Mouse (Mus musculus) hindbrain, embryonic 16.5 days (tissue): ENCODE measurements around the gene Rimkla. TPM values are rescaled to one million over a fixed set of nuclear protein-coding genes. Genes with fewer than 3 reads are reported as not detected.

ENCODE experiments used
- polyA plus RNA-seq: library from polyadenylated mRNA; unstranded; fragments of >200 nt; fragmentation: Nextera tagmentation; extraction: Ambion mirVana; gene quantifications from 2 replicates; pipeline ENCODE4 v1.2.1, GENCODE M21; 2015

The Rimkla gene
- polyA plus RNA-seq, 1 experiment from 2014 or later, result 28.2 TPM

Other genes with a start within 250 kb of the Rimkla start
- 0.81 and 1.1 TPM in 2 replicates for gene Cldn19, start 237.2 kb downstream of the Rimkla start, polyA plus RNA-seq
- 710 and 718 TPM in 2 replicates for gene Ybx1, start 198.0 kb downstream of the Rimkla start, polyA plus RNA-seq
- 42.4 and 43.4 TPM in 2 replicates for gene Ppih, start 172.1 kb downstream of the Rimkla start, polyA plus RNA-seq
- 18.8 and 20.0 TPM in 2 replicates for gene Ccdc30, start 77.1 kb downstream of the Rimkla start, polyA plus RNA-seq
- 22.2 and 27.3 TPM in 2 replicates for gene Ppcs, start 70.2 kb downstream of the Rimkla start, polyA plus RNA-seq
- gene Zmynd12, start 69.8 kb downstream of the Rimkla start, polyA plus RNA-seq, result 0.63 and 0.89 TPM in 2 replicates
- 25.7 and 32.6 TPM in 2 replicates for gene Foxj3, start 44.4 kb upstream of the Rimkla start, polyA plus RNA-seq
- 9.3 and 11.4 TPM in 2 replicates for gene Frg2f1, start 46.9 kb upstream of the Rimkla start, polyA plus RNA-seq
- not detected in 2 replicates for gene Guca2a, start 145.1 kb upstream of the Rimkla start, polyA plus RNA-seq
- gene Guca2b, start 166.3 kb upstream of the Rimkla start, polyA plus RNA-seq, result not detected in 2 replicates
- 16.0 and 17.7 TPM in 2 replicates for gene Hivep3, start 241.2 kb upstream of the Rimkla start, polyA plus RNA-seq